Mouse (Mus musculus) liver, adult 2 months (tissue): ENCODE measurements at regions not wholly inside any gene's neighbourhood (a gene's known extent, or its start where the extent isn't known, plus 50 kb on each side); places are given as distances from the start of the nearest gene placed in this dataset.

Source experiments
- DNase-seq: peaks from one replicate; pipeline ENCODE4 v3.0.0-alpha.2; 2011; ENCODE audit warnings: low read depth, low spot score; ENCODE audit errors: extremely low read depth
- H3K27ac ChIP-seq: fragments of 200-500 bp; replicated peaks from 2 replicates; pipeline ENCODE4 v1.5.1; 2012; ENCODE audit warnings: low read depth, mild to moderate bottlenecking, control low read depth, inconsistent platforms, low read length; ENCODE audit not compliant: insufficient read depth
- H3K27me3 ChIP-seq: fragments of 200-500 bp; 2 replicates; pipeline ENCODE4 v1.6.1; 2012; ENCODE audit warnings: mild to moderate bottlenecking, moderate library complexity, low read length, inconsistent platforms; ENCODE audit not compliant: control insufficient read depth, insufficient read depth
- H3K36me3 ChIP-seq: fragments of 200-500 bp; 2 replicates; pipeline ENCODE4 v1.6.1; 2012; ENCODE audit warnings: low read length, inconsistent platforms; ENCODE audit not compliant: control insufficient read depth, insufficient read depth
- H3K4me1 ChIP-seq: fragments of 200-500 bp; 2 replicates; pipeline ENCODE4 v1.6.1; 2011; ENCODE audit warnings: low read length; ENCODE audit not compliant: control insufficient read depth, insufficient read depth
- H3K4me3 ChIP-seq: fragments of 200-500 bp; 2 replicates; pipeline ENCODE4 v1.5.1; 2011; ENCODE audit warnings: low read depth, mild to moderate bottlenecking, control low read depth, low read length, moderate library complexity; ENCODE audit not compliant: insufficient read depth
- H3K79me2 ChIP-seq: fragments of 200-500 bp; 2 replicates; pipeline ENCODE4 v1.6.1; 2012; ENCODE audit warnings: inconsistent platforms, mild to moderate bottlenecking, low read length, moderate library complexity; ENCODE audit not compliant: control insufficient read depth, insufficient read depth
- H3K9ac ChIP-seq: fragments of 200-500 bp; 2 replicates; pipeline ENCODE4 v1.6.1; 2012; ENCODE audit warnings: low read depth, mild to moderate bottlenecking, control low read depth, inconsistent platforms, low read length
- CTCF ChIP-seq: fragments of 200-500 bp; IDR thresholded peaks from 2 replicates; pipeline ENCODE4 v1.5.1; 2011; ENCODE audit warnings: low read depth, low read length, control low read depth
- POLR2A ChIP-seq: fragments of 200-500 bp; IDR thresholded peaks from 2 replicates; pipeline ENCODE4 v1.6.1; 2011; ENCODE audit warnings: low read length, control low read depth; ENCODE audit not compliant: insufficient read depth; ENCODE audit errors: extremely low read depth
- WGBS: fragments of 180-500 bp; shearing (Covaris S2); methylation state at CpG from one replicate; pipeline ENCODE4 v1.1.7; 2018; 5-methylcytosine and 5-hydroxymethylcytosine counted together

GRCm38 (mm10) chr2:93099780-93100179 lies 53.8 kb upstream of the Prdm11 start:
- Histone ChIP-seq H3K4me3 (no peak overlapping the region), H3K27me3 (no peaks in the 10 kb centered on the region), H3K9ac (no peak overlapping the region), H3K36me3 (no peaks in the 10 kb centered on the region), H3K79me2 (no peaks in the 10 kb centered on the region), H3K27ac (no peak overlapping the region), H3K4me1 (no peaks in the 10 kb centered on the region)
- no peak for DNase-seq
- TF ChIP-seq POLR2A (no peak), CTCF (no peak)
- 60% methylated on average over 3 of the region's 3 CpGs for WGBS

GRCm38 (mm10) chr2:93097016-93097415 lies 51.0 kb upstream of the Prdm11 start:
- Histone ChIP-seq H3K4me3 (no peak overlapping the region), H3K9ac (no peak overlapping the region), H3K27me3 (no peaks in the 10 kb centered on the region), H3K36me3 (no peaks in the 10 kb centered on the region), H3K27ac (no peak overlapping the region), H3K4me1 (no peaks in the 10 kb centered on the region), H3K79me2 (no peaks in the 10 kb centered on the region)
- TF ChIP-seq POLR2A (no peak), CTCF (no peak)
- whole genome bisulfite sequencing = 81% methylated on average over 2 of the region's 2 CpGs
- no peak for DNase-seq

- Histone ChIP-seq H3K27ac (no peak overlapping the region), H3K4me1 (no peaks in the 10 kb centered on the region), H3K27me3 (no peaks in the 10 kb centered on the region), H3K9ac (no peak overlapping the region), H3K79me2 (no peaks in the 10 kb centered on the region), H3K4me3 (no peak overlapping the region), H3K36me3 (no peaks in the 10 kb centered on the region)
- WGBS = 79% methylated on average over 6 of the region's 6 CpGs
- DNase-seq = no peak
- TF ChIP-seq CTCF (no peak), POLR2A (no peak)
These were observed 50.2 kb upstream of the Prdm11 start for GRCm38 (mm10) chr2:93096078-93096729.
